Mouse (Mus musculus): Measurements from ENCODE around the gene Smu1.
"Not testable (repeated sequence)": the region's sequence is repeated elsewhere in the genome, so short reads cannot be mapped to it uniquely, and the experiment has no call there.

Gene Smu1

DNA sequence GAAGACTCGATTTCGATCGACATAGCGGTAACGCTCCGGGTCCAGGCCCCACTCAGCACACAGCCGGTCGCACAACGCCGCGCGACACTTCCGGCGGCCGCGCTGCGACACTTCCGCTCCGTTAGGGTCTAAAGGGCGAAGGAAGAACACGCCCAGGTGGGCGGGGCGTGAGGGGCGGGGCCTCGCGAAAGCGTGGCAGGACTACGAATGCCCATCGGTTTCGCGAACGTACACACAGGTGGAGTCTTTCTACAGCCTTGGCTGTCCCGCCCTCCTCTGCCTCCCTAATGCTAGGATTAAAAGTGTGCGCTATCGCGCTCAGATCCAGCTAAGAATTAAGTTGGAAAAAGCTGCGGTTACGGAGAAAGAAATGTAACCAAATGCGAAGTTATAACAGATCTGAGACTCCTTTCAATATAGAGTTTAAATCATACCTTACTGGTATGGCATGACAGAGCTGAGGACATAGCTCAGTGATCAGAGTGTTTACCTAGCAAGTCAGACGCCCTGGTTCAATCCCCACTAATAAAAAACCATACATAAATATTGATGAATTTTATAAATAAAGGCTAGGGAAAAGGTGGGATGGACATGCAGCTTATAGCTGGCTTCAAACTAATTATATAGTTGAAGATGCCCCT is at the start of gene Smu1:
Gene Smu1, minus strand, starts transcription at position 144 of the 641 bp plus-strand sequence.
- peak; percentile 97 to 98 for DNase-seq (ENCODE audit: low spot score in 2 of 2)

DNA sequence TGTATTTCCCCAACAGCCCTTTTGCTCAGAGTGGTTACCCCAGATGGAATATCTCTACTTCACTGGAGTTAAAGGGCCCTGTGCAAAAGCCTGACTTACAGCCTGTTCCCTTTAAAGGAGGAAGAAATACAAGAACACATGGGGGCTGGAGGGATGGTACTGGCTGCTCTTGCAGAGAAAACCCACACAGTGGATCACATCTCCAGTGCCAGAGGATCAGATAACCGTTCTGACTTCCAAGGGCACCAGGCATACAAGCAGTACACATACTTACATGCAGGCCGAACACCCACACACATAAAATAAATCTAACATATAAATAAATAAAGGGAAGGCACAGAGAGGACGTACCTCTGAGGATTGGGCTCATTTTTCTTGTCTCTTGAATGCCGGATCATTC is 49.7 kb upstream of the Smu1 start:
- DNase-seq (ENCODE audit: low spot score in 2 of 2) = no peak

DNA sequence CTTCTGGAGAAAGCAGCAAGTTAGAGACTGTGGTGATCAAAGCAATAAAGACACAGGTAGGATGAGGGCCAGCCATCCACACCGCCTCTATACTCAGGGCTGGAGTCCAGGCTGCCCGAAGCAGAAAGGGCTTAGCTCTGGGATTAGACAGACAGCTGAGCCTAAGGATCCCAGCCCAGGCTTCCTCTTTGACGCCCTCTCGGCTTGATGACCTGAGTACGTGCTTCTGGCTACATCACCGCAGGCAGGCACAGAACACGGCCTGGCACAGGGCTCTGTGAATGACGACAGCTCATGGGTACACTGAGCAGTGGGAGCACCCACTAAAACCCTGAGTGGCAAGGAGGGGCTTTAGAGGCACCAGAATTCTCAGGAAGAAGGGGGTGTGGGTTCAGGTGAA is 47.7 kb upstream of the Smu1 start:
- no peak for DNase-seq (ENCODE audit: low spot score in 2 of 2)

DNA sequence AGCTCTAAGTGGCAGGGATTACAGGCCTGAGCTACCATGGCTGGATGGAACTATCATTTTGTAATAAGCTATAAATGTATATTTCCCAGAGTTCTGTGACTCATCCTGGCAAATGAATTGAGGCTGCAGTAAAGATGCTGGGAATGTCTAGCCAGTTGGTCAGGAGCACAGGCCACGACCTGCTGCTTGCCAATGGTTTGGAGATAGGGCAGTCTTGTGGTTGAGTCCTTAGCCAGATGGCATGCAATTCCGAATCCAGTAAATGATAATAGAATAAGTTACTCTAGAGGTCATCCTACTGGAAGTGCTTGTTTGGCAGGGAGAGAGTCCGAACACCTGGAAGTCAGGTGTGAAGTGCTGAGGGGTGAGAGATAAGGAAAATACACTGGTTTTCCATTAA is 45.1 kb upstream of the Smu1 start:
- no peak for DNase-seq (ENCODE audit: low spot score in 2 of 2)

DNA sequence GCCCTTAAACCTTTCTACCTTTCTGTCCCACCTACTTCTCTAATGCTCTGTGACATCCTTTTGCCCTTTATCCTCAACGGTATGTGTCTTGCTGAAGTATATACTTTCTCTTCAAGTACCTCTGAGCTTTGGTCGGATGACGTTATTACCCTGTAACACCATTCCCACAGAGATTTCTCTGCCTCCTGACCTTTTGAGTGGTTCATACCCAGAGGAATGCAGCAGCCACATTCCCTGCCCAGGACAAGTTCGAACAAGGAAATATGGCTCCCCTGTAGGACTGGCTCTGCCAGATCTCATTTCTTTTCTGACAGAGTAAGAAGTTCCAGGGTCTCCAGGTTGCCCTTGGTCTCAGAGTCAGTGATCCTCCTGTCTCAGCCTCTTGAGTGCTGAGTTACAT is 44.2 kb upstream of the Smu1 start:
- no peak for DNase-seq (ENCODE audit: low spot score in 2 of 2)

DNA sequence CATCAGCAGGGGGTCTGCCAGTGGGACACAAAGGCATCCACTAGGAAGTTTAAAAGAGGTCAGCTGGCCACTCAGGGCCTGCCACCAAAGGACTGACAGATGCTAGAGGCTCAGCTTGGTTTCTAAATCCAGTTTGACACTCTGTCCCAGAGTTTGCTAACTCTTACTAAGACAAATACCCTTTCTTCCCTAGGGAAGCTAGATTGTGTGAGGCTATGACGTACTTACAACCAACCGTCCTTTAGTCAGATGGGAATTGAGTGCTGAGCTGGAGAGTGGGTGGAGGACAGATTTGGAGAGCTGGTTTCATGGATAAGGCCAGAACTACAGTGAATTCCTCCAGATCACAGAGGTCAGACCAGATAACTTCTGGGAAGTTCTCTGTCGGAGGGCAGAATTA is 43.1 kb upstream of the Smu1 start:
- no peak for DNase-seq (ENCODE audit: low spot score in 2 of 2)

DNA sequence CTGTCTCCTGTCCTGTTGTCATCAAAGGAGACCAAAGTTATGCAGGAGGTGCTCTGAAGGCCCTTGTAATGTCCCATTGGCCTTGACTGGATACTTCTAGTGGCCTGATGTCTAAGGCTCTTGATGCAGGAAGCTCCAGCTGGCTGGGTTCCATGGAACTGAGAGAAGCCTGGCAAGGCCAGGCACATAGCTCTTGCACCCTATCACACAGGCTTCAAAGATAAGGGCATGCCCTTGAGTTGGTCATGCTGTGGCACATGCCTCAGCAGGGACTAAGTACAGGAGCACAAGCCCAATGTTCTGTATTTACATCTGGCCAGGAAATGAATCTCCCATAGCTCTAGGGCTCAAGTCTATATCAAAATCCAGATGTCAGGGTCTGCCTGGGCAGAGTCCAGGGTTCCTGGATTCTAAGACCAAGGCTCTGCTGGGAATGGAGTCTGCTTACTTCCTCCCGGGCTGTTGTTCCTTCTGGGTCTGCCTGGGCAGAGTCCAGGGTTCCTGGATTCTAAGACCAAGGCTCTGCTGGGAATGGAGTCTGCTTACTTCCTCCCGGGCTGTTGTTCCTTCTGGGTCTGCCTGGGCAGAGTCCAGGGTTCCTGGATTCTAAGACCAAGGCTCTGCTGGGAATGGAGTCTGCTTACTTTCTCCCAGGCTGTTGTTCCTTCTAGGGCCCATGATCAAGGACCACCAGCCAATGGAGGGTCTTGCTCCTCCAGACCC is 41.3 kb upstream of the Smu1 start:
- not testable (repeated sequence) for DNase-seq (ENCODE audit: low spot score in 2 of 2)

DNA sequence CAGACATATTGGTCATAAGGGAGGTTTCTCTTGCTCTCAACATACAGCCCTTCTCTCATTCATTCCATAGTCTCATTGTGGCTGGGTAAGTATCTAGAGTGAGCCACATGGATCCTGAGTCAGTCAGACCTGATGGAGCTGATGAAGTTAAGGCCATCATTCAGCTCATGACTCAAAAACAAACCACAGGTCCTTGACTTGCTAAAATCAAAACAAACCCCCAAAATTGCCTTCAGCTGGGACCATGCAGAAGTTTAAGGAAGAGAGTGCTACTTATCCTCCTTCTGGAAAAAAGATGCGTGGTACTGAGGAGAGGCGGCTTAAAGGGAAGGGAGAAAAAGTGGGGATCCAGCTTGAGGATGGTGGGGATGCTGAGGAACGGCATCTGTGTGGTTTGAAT is 38.0 kb upstream of the Smu1 start:
- no peak for DNase-seq (ENCODE audit: low spot score in 2 of 2)

DNA sequence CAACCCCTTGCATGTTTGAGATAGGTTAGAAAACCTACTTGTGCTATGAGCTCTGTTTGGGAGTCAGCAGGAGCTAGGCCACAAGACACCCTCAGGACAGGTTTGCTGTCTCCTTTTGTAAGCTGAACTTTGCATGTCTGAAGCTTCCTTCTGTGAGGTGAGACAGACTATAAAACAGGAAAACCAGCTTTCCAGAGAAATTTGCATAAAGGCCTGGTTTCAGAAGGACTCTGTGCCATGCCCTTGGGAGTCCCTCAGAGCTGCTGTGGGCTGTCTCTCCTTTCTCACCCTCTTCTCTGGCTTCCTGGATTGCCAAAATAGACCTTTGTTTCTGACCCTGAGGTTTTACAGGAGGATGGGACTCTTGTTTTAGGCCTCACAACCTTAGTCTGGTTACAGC is 36.6 kb upstream of the Smu1 start:
- DNase-seq (ENCODE audit: low spot score in 2 of 2) = no peak

DNA sequence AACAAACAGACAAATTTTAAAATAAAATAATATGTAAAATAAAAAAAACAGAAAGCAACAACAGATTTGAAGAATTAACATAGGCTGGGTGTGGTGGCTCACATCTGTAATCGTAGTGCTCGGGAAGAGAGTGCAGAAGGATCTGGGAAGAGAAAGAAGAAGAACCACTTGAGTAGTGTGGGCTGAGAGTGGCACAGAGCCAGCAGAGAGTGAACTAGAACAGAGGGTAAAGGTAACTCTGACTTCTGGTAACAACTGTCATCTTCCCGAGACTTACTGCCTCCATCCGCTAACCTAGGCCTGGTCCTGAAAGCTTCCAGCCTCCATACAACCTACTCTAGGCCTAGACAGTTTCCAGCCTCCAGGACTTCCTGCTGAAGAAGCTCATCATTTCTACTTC is 33.5 kb upstream of the Smu1 start:
- no peak for DNase-seq (ENCODE audit: low spot score in 2 of 2)

DNA sequence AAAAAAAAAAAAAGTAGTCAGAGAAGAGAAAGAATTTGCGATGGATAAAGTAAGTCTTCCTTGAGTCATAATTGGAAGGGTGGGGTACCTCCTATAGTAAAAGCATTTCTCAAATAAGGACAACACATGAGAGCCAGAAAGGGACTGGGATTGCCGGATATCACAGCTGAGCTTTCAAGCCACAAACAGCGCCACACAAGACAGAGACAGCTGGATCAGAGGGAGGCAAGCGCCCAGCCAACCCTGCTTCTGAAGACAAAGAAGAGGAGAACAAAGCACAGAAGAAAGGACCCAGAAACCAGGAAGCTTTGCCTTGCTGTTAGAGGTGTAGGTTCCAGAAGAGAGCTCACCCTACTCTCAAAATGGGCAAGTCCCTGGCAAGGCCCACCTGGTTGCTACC is 28.9 kb upstream of the Smu1 start:
- DNase-seq (ENCODE audit: low spot score in 2 of 2) = no peak

DNA sequence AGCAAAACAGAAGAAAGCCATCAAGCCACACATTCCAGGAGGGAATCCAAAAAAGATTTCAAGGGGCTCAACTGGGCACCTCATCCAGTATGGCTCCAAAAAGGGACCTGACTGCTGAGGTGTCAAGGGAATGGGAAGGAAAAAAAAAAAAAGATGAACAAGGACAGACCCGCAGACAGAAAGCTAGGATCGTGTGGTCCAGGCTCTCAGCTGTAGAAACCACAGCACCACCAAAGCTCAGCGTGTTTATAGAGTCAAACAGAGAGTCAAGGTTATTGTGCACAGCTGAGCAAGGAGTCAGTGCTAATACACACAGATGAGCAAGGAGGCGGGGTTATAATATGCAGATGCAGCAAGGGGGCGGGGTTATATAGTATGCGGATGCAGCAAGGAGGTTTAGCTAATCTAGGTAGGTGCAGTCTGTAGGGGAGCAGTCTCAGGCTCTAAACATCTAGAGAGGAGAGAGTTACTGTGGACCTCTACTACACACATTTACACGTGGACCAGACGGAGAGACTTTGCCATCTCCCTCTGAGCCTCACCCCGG is 28.0 kb upstream of the Smu1 start:
- no peak for DNase-seq (ENCODE audit: low spot score in 2 of 2)

DNA sequence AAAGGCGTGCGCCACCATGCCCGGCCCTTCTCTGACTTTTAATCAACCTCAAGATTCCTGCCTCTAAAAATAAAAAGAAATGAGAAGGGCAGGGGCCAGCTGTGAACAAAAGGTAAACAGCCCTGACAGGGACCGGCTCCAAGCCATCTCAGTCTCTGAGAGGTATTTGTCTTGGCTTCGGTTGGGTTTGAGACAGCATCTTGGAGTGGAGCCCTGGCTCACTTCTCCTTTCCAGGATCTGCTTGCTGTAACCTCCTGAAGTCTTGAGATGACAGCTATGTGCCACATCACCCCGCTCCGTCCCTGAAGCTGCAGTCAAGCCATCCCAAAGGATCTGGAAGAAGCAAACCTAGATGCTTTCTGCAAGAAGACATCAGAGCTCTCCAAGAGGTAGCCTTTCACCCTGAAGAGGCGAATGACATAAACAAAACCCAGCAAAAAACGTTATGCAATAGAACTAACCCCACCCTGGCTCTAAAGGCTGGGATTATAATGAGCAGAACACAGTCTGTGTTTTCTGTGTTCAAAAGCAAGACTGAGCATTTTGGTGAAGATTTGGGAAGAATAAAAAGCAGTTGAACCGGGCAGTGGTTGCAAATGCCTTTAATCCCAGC is 26.9 kb upstream of the Smu1 start:
- no peak for DNase-seq (ENCODE audit: low spot score in 2 of 2)

DNA sequence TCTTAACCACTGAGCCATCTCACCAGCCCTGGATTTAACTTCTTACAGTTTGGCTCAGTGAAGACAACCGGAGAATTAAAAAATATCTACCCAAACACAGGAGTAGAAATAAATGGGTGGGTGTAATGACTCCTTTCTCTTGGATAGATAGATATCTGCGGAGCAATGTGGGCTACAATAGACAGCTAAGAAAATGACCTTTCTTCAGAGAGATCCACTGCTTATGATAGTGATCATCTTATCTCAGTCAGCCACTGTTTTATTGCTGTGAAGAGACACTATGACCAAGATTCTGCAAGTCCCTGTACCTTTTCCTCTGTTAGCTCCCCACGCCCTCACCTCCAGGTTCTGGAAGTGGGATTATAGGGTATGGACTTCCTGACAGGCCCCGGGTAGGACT is 25.3 kb upstream of the Smu1 start:
- DNase-seq (ENCODE audit: low spot score in 2 of 2) = no peak

DNA sequence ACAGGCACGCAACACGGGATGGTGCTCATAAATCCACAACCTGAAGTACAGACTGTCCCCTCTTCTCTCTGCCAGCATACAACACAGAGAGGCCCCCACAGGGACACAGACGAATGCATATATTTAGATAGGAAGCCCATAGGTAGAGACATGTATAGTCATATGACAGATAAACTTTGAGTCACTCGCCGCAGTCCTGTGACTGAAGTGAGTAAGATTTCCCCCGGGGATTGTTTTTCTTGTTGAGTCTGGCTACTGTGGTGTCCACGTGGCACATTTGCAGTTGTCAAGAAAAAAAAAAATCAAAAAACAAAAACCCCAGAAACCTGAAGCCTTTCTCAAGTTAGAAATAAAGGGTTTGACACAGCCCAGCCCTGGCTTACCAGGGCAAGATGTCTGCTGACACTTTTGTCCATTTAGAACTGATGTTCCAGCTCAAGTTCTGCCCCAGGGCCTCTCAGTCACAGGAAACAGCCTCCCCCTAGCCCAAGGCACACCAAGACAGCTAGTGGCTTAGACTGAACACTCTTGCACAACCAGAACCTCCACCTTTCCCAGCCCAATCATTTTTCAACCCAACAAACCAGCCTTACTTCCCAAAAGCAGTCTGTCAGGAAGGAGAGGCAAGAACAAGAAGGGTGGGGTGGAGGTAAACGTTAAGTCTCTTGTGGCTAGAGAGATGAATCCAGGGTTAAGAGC is 24.2 kb upstream of the Smu1 start:
- DNase-seq (ENCODE audit: low spot score in 2 of 2) = no peak

DNA sequence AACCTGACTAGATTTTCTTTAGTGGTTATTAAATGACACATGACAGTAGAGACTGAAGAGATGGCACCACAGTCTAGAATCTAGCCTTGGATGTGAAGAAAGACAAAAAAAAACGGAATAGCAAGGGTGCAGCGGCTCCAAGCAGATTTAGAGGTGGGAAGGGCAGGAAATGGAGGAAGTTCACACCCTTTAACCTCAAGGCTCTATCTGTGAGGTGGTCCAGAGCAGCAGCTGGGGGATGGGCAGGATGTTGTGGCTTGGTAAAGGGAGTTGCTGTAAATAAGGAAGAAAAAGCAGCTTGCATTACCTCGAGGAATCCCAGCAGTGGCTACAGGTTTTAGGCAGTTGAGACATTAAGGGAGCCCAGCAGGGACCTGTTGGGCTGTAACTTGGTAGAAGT is 23.4 kb upstream of the Smu1 start:
- DNase-seq (ENCODE audit: low spot score in 2 of 2) = no peak

DNA sequence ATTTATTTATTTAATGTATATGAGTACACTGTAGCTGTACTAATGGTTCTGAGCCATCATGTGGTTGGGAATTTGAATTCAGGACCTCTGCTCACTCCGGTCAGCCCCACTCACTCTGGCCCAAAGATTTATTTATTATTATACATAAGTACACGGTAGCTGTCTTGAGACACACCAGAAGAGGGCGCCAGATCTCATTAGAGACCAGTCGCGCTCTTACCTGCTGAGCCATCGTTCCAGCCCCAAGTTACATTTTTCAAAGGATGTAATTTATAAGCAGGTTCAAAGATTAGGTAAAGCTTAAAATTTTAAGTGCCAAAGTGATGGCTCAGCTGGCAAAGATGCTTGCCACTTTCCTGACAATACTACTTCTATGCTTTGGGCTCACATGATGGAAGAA is 20.9 kb upstream of the Smu1 start:
- no peak for DNase-seq (ENCODE audit: low spot score in 2 of 2)

DNA sequence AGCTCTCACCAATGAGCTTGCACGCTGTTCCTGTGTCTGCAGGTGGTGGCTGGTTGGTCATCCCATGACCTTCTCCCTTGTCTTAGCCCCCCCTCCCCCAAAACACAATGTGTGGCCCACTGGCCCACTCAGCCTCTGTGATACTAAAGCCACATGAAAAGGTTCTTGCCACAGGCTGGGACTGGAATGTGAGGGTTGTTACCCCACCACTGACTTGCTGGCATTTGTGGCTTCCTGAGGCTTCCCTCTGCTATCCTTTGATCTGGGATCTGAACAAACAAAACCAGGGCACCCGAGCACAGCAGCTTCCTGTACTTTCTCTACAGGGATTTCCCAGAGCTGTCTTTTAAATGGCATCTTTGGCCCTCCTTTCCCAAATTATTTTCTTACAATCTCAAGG is 19.4 kb upstream of the Smu1 start:
- DNase-seq (ENCODE audit: low spot score in 2 of 2) = no peak

DNA sequence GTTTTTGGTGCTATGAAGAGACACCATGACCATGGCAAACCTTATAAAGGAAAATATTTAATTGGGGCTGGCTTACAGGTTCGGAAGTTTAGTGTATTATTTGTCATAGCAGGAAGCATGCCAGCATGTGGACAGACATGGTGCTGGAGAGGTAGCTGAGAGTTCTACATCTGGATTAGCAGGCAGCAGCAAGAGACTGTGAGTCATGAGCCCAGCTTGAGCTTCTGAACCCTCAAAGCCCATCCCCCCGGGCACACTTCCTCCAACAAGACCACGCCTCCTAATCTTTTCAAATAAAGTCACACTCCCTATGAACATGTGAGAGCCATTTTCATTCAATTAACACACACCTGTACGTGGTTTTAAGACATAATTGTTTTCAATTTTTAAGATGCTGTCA is 18.7 kb upstream of the Smu1 start:
- no peak for DNase-seq (ENCODE audit: low spot score in 2 of 2)

DNA sequence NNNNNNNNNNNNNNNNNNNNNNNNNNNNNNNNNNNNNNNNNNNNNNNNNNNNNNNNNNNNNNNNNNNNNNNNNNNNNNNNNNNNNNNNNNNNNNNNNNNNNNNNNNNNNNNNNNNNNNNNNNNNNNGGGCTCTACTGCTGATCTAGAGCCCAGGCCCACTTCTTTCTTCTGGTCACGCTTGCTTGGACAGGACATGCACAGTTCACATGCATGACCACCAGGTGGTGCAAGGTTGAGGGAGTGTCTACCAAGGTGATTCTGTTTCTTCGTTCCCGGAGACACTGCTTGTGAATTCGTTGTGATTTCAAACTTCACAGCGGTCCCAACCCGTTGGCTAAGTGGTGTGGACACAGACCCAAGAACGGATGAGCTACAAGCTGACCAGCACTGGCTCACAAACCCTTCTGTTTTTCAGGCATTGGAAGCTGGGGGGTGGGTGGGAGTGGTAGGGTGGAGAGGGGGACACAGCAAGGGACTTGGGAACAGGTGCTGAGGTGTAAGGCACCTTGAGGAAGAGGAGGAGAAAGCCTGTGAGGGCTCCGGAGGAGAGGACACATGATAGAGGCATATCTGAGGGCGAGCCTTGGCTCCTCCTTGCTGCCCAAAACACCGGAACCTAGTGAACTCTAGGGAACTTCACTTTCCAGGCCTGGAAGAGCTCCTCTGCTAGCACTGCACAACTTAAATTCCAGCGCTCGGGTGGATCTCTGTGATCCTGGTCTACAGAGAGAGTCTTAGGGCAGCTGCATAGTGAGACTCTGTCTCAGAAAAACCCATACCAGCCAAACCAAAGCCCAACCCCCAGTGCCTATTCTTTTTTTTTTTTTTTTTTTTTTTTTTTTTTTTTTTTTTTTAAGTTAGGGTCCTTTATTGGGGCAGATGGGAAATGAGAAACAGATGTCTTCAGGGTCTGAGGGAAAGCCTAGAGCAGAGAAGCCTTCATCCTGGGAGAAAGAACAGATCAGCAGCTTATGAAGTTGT is 16.8 kb upstream of the Smu1 start:
- peak; percentile 64 to 72 for DNase-seq (ENCODE audit: low spot score in 2 of 2)

DNA sequence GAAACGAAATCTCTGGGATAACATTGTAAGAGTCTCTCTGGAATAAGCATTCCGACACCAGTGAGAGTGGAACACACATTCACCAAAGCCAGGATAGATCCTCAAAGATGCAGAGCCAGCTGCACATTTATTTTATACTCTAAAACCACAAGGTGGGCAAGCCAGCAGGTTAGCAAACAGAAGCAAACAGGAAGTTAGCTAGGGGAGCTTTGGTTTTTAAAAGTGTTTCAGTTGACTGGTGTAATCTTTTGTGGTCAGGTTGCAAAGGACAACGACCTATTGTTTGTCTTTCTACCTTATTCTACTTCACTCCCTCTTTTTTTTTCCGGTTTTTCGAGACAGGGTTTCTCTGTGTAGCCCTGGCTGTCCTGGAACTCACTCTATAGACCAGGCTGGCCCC is 2.2 kb upstream of the Smu1 start:
- DNase-seq (ENCODE audit: low spot score in 2 of 2) = no peak
